Mouse (Mus musculus) midbrain, postnatal 0 days (tissue): ENCODE data around the gene Cd72. TPM values are rescaled to one million over a fixed set of nuclear protein-coding genes. Genes with fewer than 3 reads are reported as not detected.
A peak's percentile ranks its signal among the peaks of the same experiment; 100 is the strongest.

Source experiments
- ATAC-seq: fragments of 200-750 bp; cut with Nextera tagmentation; 2 replicates; pipeline ENCODE4 v1.8.0; 2017; ENCODE audit warnings: moderate number of reproducible peaks, mild to moderate bottlenecking, moderate TSS enrichment, moderate library complexity; ENCODE audit not compliant: low FRiP score
- DNase-seq: peaks from one replicate; pipeline ENCODE4 v3.0.0-alpha.2; 2015; ENCODE audit warnings: low spot score
- H3K27ac ChIP-seq: fragments of 300-500 bp; sonication (generic); 2 replicates; pipeline ENCODE4 v1.5.1; 2014; ENCODE audit warnings: low read depth, mild to moderate bottlenecking, low read length, mixed read lengths
- H3K27me3 ChIP-seq: fragments of 300-500 bp; sonication (generic); 2 replicates; pipeline ENCODE4 v1.6.1; 2014; ENCODE audit warnings: low read length, control low read depth, mixed read lengths; ENCODE audit not compliant: insufficient read depth
- H3K36me3 ChIP-seq: fragments of 300-500 bp; sonication (generic); 2 replicates; pipeline ENCODE4 v1.6.1; 2014; ENCODE audit warnings: low read length, control low read depth, mixed read lengths; ENCODE audit not compliant: insufficient read depth
- H3K4me1 ChIP-seq: fragments of 300-500 bp; sonication (generic); 2 replicates; pipeline ENCODE4 v1.6.1; 2014; ENCODE audit warnings: mild to moderate bottlenecking, control low read depth, antibody characterized with exemption, low read length, mixed read lengths; ENCODE audit not compliant: insufficient read depth
- H3K4me2 ChIP-seq: fragments of 300-500 bp; sonication (generic); 2 replicates; pipeline ENCODE4 v1.6.1; 2014; ENCODE audit warnings: low read depth, mild to moderate bottlenecking, low read length, mixed read lengths; ENCODE audit not compliant: poor library complexity, severe bottlenecking
- H3K4me3 ChIP-seq: fragments of 300-500 bp; sonication (generic); 2 replicates; pipeline ENCODE4 v1.5.1; 2014; ENCODE audit warnings: low read depth, mild to moderate bottlenecking, low read length, moderate library complexity
- H3K9ac ChIP-seq: fragments of 300-500 bp; sonication (generic); replicated peaks from 2 replicates; pipeline ENCODE4 v1.6.1; 2014; ENCODE audit warnings: mild to moderate bottlenecking, low read length, moderate library complexity, mixed read lengths; ENCODE audit not compliant: poor library complexity, severe bottlenecking
- H3K9me3 ChIP-seq: fragments of 300-500 bp; sonication (generic); 2 replicates; pipeline ENCODE4 v1.6.1; 2016; ENCODE audit warnings: low read length, control low read depth
- CTCF ChIP-seq: IDR thresholded peaks from 2 replicates; pipeline ENCODE4 v1.5.1; 2016; ENCODE audit warnings: antibody characterized with exemption, mild to moderate bottlenecking
- WGBS: fragments of 180-500 bp; shearing (Covaris S2); extraction: QIAGEN DNeasy Blood & Tissue Kit; methylation state at CpG from one replicate; pipeline ENCODE4 v1.1.7; 2014; 5-methylcytosine and 5-hydroxymethylcytosine counted together
- polyA plus RNA-seq: library from polyadenylated mRNA; unstranded; fragments of >200 nt; fragmentation: Nextera tagmentation; extraction: Ambion mirVana; gene quantifications from 2 replicates; pipeline ENCODE4 v1.2.1, GENCODE M21; 2015
- total RNA-seq: library from RNA; depleted of rRNA; stranded (reverse); fragments of >200 nt; gene quantifications from 2 replicates; pipeline ENCODE4 v1.2.3, GENCODE M21; 2014

Cd72 gene
- total and polyA plus RNA-seq, 2 experiments from 2014 or later = 5.2 TPM; not detected in 1

- Histone ChIP-seq H3K4me1 (no peaks in the 10 kb centered on the region), H3K4me3 (no peak overlapping the region), H3K4me2 (no peak overlapping the region), H3K27ac (no peak overlapping the region), H3K9ac (no peak overlapping the region), H3K36me3 (peaks cover 40% of the 10 kb centered on the region), H3K9me3 (no peaks in the 10 kb centered on the region), H3K27me3 (no peaks in the 10 kb centered on the region)
- 93% methylated on average over 14 of the region's 14 CpGs for WGBS
- DNase-seq = no peak
- ATAC-seq = no peak
- TF ChIP-seq CTCF = no peak
Observed at GRCm38 (mm10) chr4:43414761-43415160, 39.7 kb downstream of the Cd72 start.

GRCm38 (mm10) chr4:43407071-43407920, 47.1 kb downstream of the Cd72 start:
- peak overlapping the region; percentile 64 for H3K4me3 ChIP-seq
- H3K36me3 ChIP-seq = 0 out of 2 replicates have a peak, but pooled peaks cover 7% of the 10 kb centered on the region
- peak; percentile 68 for ATAC-seq
- WGBS = 49% methylated on average over 12 of the region's 12 CpGs
- H3K4me1 ChIP-seq = peaks cover 25% of the 10 kb centered on the region
- peak overlapping the region; percentile 72 for H3K4me2 ChIP-seq
- no peaks in the 10 kb centered on the region for H3K9me3 ChIP-seq
- H3K9ac ChIP-seq = peak overlapping the region; percentile 95
- H3K27me3 ChIP-seq = no peaks in the 10 kb centered on the region
- H3K27ac ChIP-seq = peak overlapping the region; percentile 99
- peak; percentile 75 for DNase-seq
- TF ChIP-seq CTCF = no peak

- Histone ChIP-seq H3K4me1 (peaks cover 26% of the 10 kb centered on the region), H3K9me3 (no peaks in the 10 kb centered on the region), H3K36me3 (0 out of 2 replicates have a peak, but pooled peaks cover 7% of the 10 kb centered on the region), H3K4me3 (peak overlapping the region; percentile 64), H3K9ac (peak overlapping the region; percentile 95), H3K4me2 (peak overlapping the region; percentile 72), H3K27me3 (no peaks in the 10 kb centered on the region), H3K27ac (peak overlapping the region; percentile 99)
- peak; percentile 96 for DNase-seq
- peak; percentile 83 for TF ChIP-seq CTCF
- peak; percentile 96 for ATAC-seq
- under 1% methylated on average over 27 of the region's 28 CpGs for WGBS
Observed at GRCm38 (mm10) chr4:43406162-43406971, 48.1 kb downstream of the Cd72 start.

GRCm38 (mm10) chr4:43404697-43405096, 49.7 kb downstream of the Cd72 start:
- Histone ChIP-seq H3K9me3 (no peaks in the 10 kb centered on the region), H3K36me3 (0 out of 2 replicates have a peak, but pooled peaks cover 7% of the 10 kb centered on the region), H3K4me1 (peaks cover 29% of the 10 kb centered on the region), H3K27ac (no peak overlapping the region), H3K9ac (no peak overlapping the region), H3K4me2 (no peak overlapping the region), H3K27me3 (no peaks in the 10 kb centered on the region), H3K4me3 (no peak overlapping the region)
- no peak for TF ChIP-seq CTCF
- DNase-seq = no peak
- WGBS = 92% methylated on average over 10 of the region's 10 CpGs
- no peak for ATAC-seq

- no peak overlapping the region for H3K9ac ChIP-seq
- DNase-seq (no peak), ATAC-seq (no peak)
- H3K4me2 ChIP-seq = no peak overlapping the region
- 0 out of 2 replicates have a peak, but pooled peaks cover 7% of the 10 kb centered on the region for H3K36me3 ChIP-seq
- no peaks in the 10 kb centered on the region for H3K9me3 ChIP-seq
- 84% methylated on average over 9 of the region's 9 CpGs for WGBS
- H3K4me3 ChIP-seq = no peak overlapping the region
- peaks cover 21% of the 10 kb centered on the region; the same call in 1 of the 2 replicates for H3K4me1 ChIP-seq
- TF ChIP-seq CTCF = no peak
- H3K27ac ChIP-seq = no peak overlapping the region
- H3K27me3 ChIP-seq = no peaks in the 10 kb centered on the region
Observed at GRCm38 (mm10) chr4:43402212-43402611, 52.2 kb downstream of the Cd72 start.
